Mouse (Mus musculus) macrophage (primary cell): ENCODE measurements around the gene Six2. TPM values are rescaled to one million over a fixed set of nuclear protein-coding genes. Genes with fewer than 3 reads are reported as not detected.
"Not testable (repeated sequence)": the region's sequence is repeated elsewhere in the genome, so short reads cannot be mapped to it uniquely, and the experiment has no call there.

Source experiments
- H3K27ac ChIP-seq: fragments of 350-480 bp; formaldehyde crosslinking; 2 replicates; pipeline ENCODE4 v1.9.0; 2021
- H3K36me3 ChIP-seq: fragments of 350-480 bp; formaldehyde crosslinking; 2 replicates; pipeline ENCODE4 v1.9.0; 2021; ENCODE audit errors: inconsistent target
- H3K4me3 ChIP-seq: fragments of 350-480 bp; formaldehyde crosslinking; 2 replicates; pipeline ENCODE4 v1.9.0; 2021; ENCODE audit errors: inconsistent target
- H3K79me2 ChIP-seq: fragments of 350-480 bp; formaldehyde crosslinking; 2 replicates; pipeline ENCODE4 v1.9.0; 2021; ENCODE audit errors: inconsistent target
- WGBS: methylation state at CpG from one replicate; pipeline ENCODE4 v1.1.7; 2026; ENCODE audit warnings: inconsistent platforms; ENCODE audit not compliant: missing documents; 5-methylcytosine and 5-hydroxymethylcytosine counted together
- polyA plus RNA-seq: library from polyadenylated mRNA; stranded (reverse); fragments of 250-400 nt; gene quantifications from 3 replicates; pipeline ENCODE4 v1.2.4, GENCODE M21; 2018; ENCODE audit warnings: inconsistent platforms

Gene Six2
- polyA plus RNA-seq, 1 experiment from 2014 or later, result not detected

DNA sequence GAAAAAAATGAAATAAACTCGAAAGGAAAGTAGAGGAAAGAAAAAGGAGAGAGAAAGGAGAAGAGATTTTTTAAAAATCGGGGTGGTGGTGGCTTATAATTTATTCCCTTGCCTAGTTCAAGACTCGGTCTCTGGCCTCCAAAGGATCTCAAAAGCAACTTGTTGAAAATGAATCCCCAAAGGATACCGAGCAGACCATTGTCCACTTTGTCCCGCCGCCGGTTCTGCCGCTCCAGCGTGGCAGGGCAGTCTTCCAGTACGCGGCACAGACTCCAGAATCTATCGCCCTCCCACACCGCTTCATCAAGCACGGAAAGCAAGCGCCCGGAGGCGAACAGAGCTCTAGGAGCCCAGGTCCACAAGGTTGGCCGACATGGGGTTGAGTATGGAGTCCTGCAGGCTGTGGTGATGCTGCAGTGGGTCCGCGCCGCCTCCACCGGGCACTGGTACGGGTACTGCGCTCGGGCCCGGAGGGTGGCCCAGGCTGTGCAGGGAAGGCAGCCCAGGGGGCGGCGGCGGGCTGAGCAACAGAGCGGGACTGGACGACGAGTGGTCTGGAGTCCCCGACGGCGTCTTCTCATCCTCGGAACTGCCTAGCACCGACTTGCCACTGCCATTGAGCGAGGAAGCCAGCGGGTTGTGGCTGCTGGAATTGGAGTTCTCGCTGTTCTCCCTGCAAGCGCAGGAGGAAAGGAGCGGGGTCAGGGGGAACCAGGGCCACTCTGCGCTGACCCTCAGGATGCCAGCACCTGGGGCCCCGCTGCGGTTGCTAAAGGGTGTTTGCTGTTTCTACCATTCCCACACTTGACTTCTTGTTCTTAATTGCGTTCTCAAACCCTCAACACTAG is 3.0 kb downstream of the Six2 start:
- H3K79me2 ChIP-seq, result no peaks in the 10 kb centered on the region

GRCm38 (mm10) chr17:85684436-85684835 is 3.6 kb downstream of the Six2 start:
- H3K79me2 ChIP-seq, H3K27ac ChIP-seq, H3K4me3 ChIP-seq, H3K36me3 ChIP-seq: not testable (repeated sequence)
- WGBS, result 2% methylated on average over 6 of the region's 6 CpGs

More for the DNA sequence above, 3.0 kb downstream of the Six2 start:
- Histone ChIP-seq H3K4me3 (no peak overlapping the region), H3K27ac (no peak overlapping the region), H3K36me3 (no peaks in the 10 kb centered on the region)
- 6% methylated on average over 45 of the region's 46 CpGs for WGBS

- 1% methylated on average over 17 of the region's 17 CpGs for WGBS
These were observed 4.1 kb downstream of the Six2 start for GRCm38 (mm10) chr17:85683984-85684307.

GRCm38 (mm10) chr17:85683111-85683983 is 4.7 kb downstream of the Six2 start:
- H3K4me3 ChIP-seq, result no peak overlapping the region

More at GRCm38 (mm10) chr17:85683984-85684307, 4.1 kb downstream of the Six2 start:
- Histone ChIP-seq H3K4me3 (no peak overlapping the region), H3K36me3 (no peaks in the 10 kb centered on the region), H3K27ac (no peak overlapping the region), H3K79me2 (no peaks in the 10 kb centered on the region)

GRCm38 (mm10) chr17:85682181-85682710 is 5.8 kb downstream of the Six2 start:
- Histone ChIP-seq H3K79me2 (no peaks in the 10 kb centered on the region), H3K4me3 (no peak overlapping the region), H3K27ac (no peak overlapping the region), H3K36me3 (no peaks in the 10 kb centered on the region)
- WGBS, result 20% methylated on average over 7 of the region's 7 CpGs

More at GRCm38 (mm10) chr17:85683111-85683983, 4.7 kb downstream of the Six2 start:
- Histone ChIP-seq H3K79me2 (no peaks in the 10 kb centered on the region), H3K36me3 (no peaks in the 10 kb centered on the region), H3K27ac (no peak overlapping the region)
- 11% methylated on average over 25 of the region's 25 CpGs for WGBS

GRCm38 (mm10) chr17:85681741-85682140 is 6.3 kb downstream of the Six2 start:
- Histone ChIP-seq H3K4me3 (no peak overlapping the region), H3K36me3 (no peaks in the 10 kb centered on the region), H3K79me2 (no peaks in the 10 kb centered on the region), H3K27ac (no peak overlapping the region)
- WGBS, result 26% methylated on average over 6 of the region's 6 CpGs

GRCm38 (mm10) chr17:85680851-85681550 is 7.1 kb downstream of the Six2 start:
- H3K79me2 ChIP-seq, result no peaks in the 10 kb centered on the region
- 11% methylated on average over 18 of the region's 19 CpGs for WGBS
- H3K27ac ChIP-seq, result no peak overlapping the region
- no peaks in the 10 kb centered on the region for H3K36me3 ChIP-seq
- no peak overlapping the region for H3K4me3 ChIP-seq

GRCm38 (mm10) chr17:85680116-85680850 is 7.8 kb downstream of the Six2 start:
- WGBS, result 5% methylated on average over 21 of the region's 21 CpGs
- no peaks in the 10 kb centered on the region for H3K36me3 ChIP-seq
- H3K79me2 ChIP-seq, result no peaks in the 10 kb centered on the region
- H3K27ac ChIP-seq, result no peak overlapping the region
- no peak overlapping the region for H3K4me3 ChIP-seq

DNA sequence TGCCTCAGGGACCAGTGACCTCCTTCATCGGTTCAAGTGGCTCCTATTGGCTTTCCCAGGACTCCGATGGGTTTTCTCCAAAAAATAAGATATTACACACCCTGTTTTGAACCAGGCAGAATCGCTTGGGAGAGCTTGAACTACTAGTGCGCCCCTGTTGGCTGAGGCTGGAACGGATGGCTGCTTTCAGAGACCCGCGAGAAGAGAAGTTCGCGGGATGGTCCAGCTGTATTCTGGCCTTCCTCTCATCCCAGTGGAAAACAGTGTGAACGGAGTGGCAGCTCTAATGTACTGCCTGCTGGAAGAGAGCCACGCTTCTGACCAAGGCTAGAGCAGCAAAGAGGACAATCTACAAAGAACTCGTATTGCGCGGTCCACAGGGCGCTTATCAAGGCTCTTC is 8.4 kb downstream of the Six2 start:
- Histone ChIP-seq H3K79me2 (no peaks in the 10 kb centered on the region), H3K27ac (no peak overlapping the region), H3K36me3 (no peaks in the 10 kb centered on the region), H3K4me3 (no peak overlapping the region)
- WGBS, result 7% methylated on average over 15 of the region's 15 CpGs

GRCm38 (mm10) chr17:85664618-85665320 is 23.3 kb downstream of the Six2 start:
- Histone ChIP-seq H3K36me3 (no peaks in the 10 kb centered on the region), H3K79me2 (no peaks in the 10 kb centered on the region), H3K4me3 (no peak overlapping the region), H3K27ac (no peak overlapping the region)
- whole genome bisulfite sequencing, result 3% methylated on average over 20 of the region's 20 CpGs

- H3K79me2 ChIP-seq, result no peaks in the 10 kb centered on the region
- no peak overlapping the region for H3K27ac ChIP-seq
- no peak overlapping the region for H3K4me3 ChIP-seq
- H3K36me3 ChIP-seq, result no peaks in the 10 kb centered on the region
- WGBS, result 13% methylated on average over 2 of the region's 2 CpGs
These were observed 23.9 kb downstream of the Six2 start for GRCm38 (mm10) chr17:85664202-85664601.

DNA sequence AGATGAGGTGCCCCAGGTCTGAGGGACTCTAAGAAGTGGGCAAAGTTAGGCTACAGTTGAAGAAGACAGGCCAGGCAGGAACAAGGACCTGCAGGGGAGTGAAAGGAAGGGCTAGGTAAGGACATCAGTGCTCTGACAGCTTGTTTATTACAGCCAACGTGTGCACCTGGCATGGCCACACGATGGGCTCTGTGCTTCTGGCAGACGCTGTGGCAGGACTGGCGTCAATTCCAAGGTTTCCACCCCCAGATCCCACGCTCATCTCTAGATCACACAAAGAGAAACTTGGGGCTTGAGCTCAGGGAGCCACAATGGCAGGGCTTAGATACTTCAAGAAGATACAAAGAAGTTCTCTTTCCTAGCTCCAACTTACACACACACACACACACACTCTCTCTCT is 26.6 kb downstream of the Six2 start:
- H3K79me2 ChIP-seq, result no peaks in the 10 kb centered on the region
- whole genome bisulfite sequencing, result 80% methylated on average over 5 of the region's 5 CpGs
- no peak overlapping the region for H3K27ac ChIP-seq
- H3K36me3 ChIP-seq, result no peaks in the 10 kb centered on the region
- no peak overlapping the region for H3K4me3 ChIP-seq

DNA sequence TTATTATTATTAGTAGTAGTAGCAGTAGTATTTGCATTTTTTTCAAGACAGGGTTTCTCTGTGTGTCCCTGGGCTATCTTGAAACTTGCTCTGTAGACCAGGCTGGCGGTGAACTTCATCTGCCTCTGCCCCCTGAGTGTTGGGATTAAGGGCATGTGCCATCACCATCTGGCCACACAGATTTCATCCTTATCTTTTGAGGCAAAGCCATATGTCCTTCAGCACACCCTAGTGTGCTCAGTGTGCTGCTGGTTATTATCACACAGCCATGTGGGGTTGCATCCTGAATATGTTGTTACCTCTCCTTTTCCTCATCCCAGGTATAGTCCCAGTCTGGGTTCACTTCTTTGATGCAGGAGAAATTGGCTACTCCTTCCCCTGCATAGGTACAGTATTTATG is 28.1 kb downstream of the Six2 start:
- Histone ChIP-seq H3K79me2 (no peaks in the 10 kb centered on the region), H3K4me3 (no peak overlapping the region), H3K36me3 (no peaks in the 10 kb centered on the region), H3K27ac (no peak overlapping the region)
- WGBS, result 77% methylated on average over 1 of the region's 1 CpGs
